Mouse (Mus musculus) G1E (cell line): Measurements from ENCODE around the gene Smim12. TPM values are rescaled to one million over a fixed set of nuclear protein-coding genes. Genes with fewer than 3 reads are reported as not detected.
A peak's percentile ranks its signal among the peaks of the same experiment; 100 is the strongest.

Source experiments
- ATAC-seq: 2 replicates; pipeline ENCODE4 v1.8.0; 2016; ENCODE audit warnings: mild to moderate bottlenecking; ENCODE audit not compliant: insufficient number of reproducible peaks, poor library complexity, low FRiP score, severe bottlenecking; ENCODE audit errors: extremely low read depth
- DNase-seq: peaks from one replicate; pipeline ENCODE4 v3.0.0; 2012; ENCODE audit warnings: low spot score
- H3K27me3 ChIP-seq: 2 replicates; pipeline ENCODE4 v1.6.1; 2012; ENCODE audit warnings: mild to moderate bottlenecking, low read length, inconsistent platforms; ENCODE audit not compliant: insufficient read depth
- H3K36me3 ChIP-seq: replicated peaks from 2 replicates; pipeline ENCODE3; 2012; ENCODE audit warnings: mild to moderate bottlenecking, inconsistent platforms
- H3K4me1 ChIP-seq: 2 replicates; pipeline ENCODE4 v1.6.1; 2012; ENCODE audit warnings: low read depth, low read length, inconsistent platforms, mixed read lengths; ENCODE audit not compliant: insufficient read depth
- H3K4me3 ChIP-seq: 2 replicates; pipeline ENCODE4 v1.5.1; 2012; ENCODE audit warnings: low read depth, mild to moderate bottlenecking, inconsistent platforms, low read length, moderate library complexity, mixed read lengths
- H3K9me3 ChIP-seq: replicated peaks from 2 replicates; pipeline ENCODE4 v1.6.1; 2012; ENCODE audit warnings: inconsistent platforms
- CTCF ChIP-seq: IDR thresholded peaks from 2 replicates; pipeline ENCODE4 v1.5.1; 2012; ENCODE audit warnings: low read depth, low read length, inconsistent platforms, mixed read lengths
- GATA1 ChIP-seq: IDR thresholded peaks from 2 replicates; pipeline ENCODE4 v1.6.1; 2012; ENCODE audit warnings: borderline replicate concordance, low read length, inconsistent platforms, mixed read lengths
- GATA2 ChIP-seq: IDR thresholded peaks from 2 replicates; pipeline ENCODE4 v1.6.1; 2012; ENCODE audit warnings: low read depth, low read length, inconsistent platforms, borderline replicate concordance
- POLR2AphosphoS5 ChIP-seq: IDR thresholded peaks from 2 replicates; pipeline ENCODE4 v1.6.1; 2012; ENCODE audit warnings: low read depth, low read length, inconsistent platforms; ENCODE audit not compliant: insufficient replicate concordance
- TAL1 ChIP-seq: conservative IDR thresholded peaks from 2 replicates; pipeline ENCODE4 v1.6.1; 2012; ENCODE audit warnings: low read depth, low read length, inconsistent platforms, mixed read lengths
- polyA plus RNA-seq: library from polyadenylated mRNA; stranded (reverse); fragments of >175 nt; gene quantifications from 2 replicates; pipeline ENCODE4 v1.2.3, GENCODE M21; 2012
- total RNA-seq, 2 experiments: library from RNA; stranded (forward) in 1 of 2; stranded (reverse) in 1 of 2; fragments of 200-1000 nt in 1 of 2; fragments of >200 nt in 1 of 2; fragmentation: Nextera tagmentation in 1 of 2; gene quantifications; 2 replicates each; pipeline ENCODE4 v1.2.3; 2014 to 2017

Smim12 gene
- total and polyA plus RNA-seq, 3 experiments = 30.8 to 47.1 (median 41.1) TPM

DNA sequence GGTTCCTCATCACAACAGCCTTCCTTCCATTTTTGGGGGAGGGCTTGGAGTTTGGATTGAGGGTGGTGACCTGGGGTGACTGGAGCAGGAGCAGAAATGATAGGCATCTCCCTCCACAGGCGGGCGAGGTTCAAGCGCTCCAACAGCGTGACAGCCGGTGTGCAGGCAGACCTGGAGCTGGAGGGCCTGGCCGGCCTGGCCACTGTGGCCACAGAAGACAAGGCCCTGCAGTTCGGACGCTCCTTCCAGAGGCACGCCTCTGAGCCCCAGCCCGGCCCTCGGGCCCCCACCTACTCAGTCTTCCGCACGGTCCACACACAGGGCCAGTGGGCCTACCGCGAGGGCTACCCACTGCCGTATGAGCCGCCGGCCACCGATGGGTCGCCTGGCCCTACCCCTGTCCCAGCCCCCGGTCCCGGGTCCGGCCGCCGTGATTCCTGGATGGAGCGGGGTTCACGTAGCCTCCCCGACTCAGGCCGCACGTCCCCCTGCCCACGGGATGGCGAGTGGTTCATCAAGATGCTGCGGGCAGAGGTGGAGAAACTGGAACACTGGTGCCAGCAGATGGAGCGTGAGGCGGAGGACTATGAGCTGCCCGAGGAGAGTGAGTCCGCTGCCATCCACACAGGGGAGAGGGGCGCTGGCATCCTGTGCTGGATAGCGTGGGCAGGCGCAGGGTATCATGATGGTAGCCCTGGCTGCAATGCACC lies 10.0 kb upstream of the Smim12 start:
- TF ChIP-seq TAL1 (no peak), CTCF (no peak), POLR2AphosphoS5 (no peak), GATA2 (no peak), GATA1 (no peak)
- Histone ChIP-seq H3K9me3 (peaks cover 12% of the 10 kb centered on the region), H3K36me3 (no peaks in the 10 kb centered on the region), H3K4me3 (0 out of 2 replicates have a peak overlapping the region, but pooled peaks have one; percentile 16), H3K4me1 (no peaks in the 10 kb centered on the region; the same call in 1 of the 2 replicates), H3K27me3 (no peaks in the 10 kb centered on the region; the same call in 1 of the 2 replicates)
- no peak for DNase-seq
- ATAC-seq = no peak

GRCm38 (mm10) chr4:127235742-127236487 lies 7.7 kb upstream of the Smim12 start:
- H3K4me1 ChIP-seq = no peaks in the 10 kb centered on the region; the same call in 1 of the 2 replicates
- H3K27me3 ChIP-seq = no peaks in the 10 kb centered on the region; the same call in 1 of the 2 replicates
- DNase-seq = no peak
- no peak overlapping the region for H3K4me3 ChIP-seq
- no peaks in the 10 kb centered on the region for H3K36me3 ChIP-seq
- H3K9me3 ChIP-seq = peaks cover 12% of the 10 kb centered on the region
- ATAC-seq = no peak
- TF ChIP-seq POLR2AphosphoS5 (no peak), CTCF (no peak), GATA2 (no peak), GATA1 (no peak), TAL1 (no peak)

GRCm38 (mm10) chr4:127236631-127237030 lies 7.0 kb upstream of the Smim12 start:
- ATAC-seq = no peak
- Histone ChIP-seq H3K9me3 (peaks cover 12% of the 10 kb centered on the region), H3K4me3 (no peak overlapping the region), H3K27me3 (no peaks in the 10 kb centered on the region; the same call in 1 of the 2 replicates), H3K36me3 (no peaks in the 10 kb centered on the region), H3K4me1 (peaks cover 4% of the 10 kb centered on the region)
- DNase-seq = no peak
- no peak for TF ChIP-seq CTCF
- no peak for TF ChIP-seq GATA2
- no peak for TF ChIP-seq TAL1
- no peak for TF ChIP-seq GATA1
- no peak for TF ChIP-seq POLR2AphosphoS5

DNA sequence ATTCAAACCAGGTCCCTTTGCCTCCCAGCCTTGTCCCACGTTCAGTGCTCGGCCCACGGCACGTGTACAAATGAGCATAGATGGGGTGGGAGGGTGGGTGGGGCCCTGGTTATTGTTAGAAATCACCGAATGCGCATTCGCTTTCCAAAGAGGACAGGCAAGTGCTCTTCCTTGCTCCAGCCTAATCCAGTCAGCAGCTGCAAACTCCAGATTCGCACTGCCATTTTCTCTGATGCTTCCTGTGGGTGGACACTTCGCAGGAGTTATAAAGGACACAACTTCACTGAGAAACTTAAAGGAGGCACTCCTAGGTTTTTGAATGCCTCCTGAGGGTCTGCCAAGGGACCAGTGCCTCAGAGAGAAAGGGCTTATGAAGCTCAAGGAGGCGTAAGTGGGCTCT lies 6.3 kb upstream of the Smim12 start:
- DNase-seq (no peak), ATAC-seq (no peak)
- Histone ChIP-seq H3K27me3 (no peaks in the 10 kb centered on the region; the same call in 1 of the 2 replicates), H3K9me3 (peaks cover 12% of the 10 kb centered on the region), H3K4me3 (no peak overlapping the region), H3K36me3 (no peaks in the 10 kb centered on the region), H3K4me1 (peaks cover 9% of the 10 kb centered on the region)
- TF ChIP-seq CTCF = no peak
- TF ChIP-seq POLR2AphosphoS5 = no peak
- TF ChIP-seq TAL1 = no peak
- TF ChIP-seq GATA2 = no peak
- TF ChIP-seq GATA1 = no peak

DNA sequence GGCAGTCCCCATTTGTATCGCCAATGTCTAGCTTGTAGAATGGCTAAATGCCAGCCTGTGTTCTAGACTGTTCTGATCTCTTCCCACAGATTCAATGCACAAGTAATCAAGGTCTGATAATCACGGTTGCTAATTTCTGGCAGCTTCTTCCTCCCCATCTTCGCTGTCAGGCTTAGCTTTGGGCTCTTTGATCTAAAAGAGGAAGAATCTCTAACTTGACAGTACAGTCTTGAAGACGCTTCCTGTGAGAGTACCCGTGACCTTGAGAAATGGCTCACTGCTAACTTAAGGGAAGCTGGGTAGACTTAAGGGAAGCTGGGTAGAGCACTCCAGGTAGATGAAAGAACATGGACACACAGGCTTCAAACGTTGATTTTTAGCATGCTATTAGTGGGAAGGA lies 888 bp upstream of the Smim12 start:
- H3K4me3 ChIP-seq = no peak overlapping the region; the same call in 1 of the 2 replicates
- H3K9me3 ChIP-seq = no peaks in the 10 kb centered on the region
- peaks cover 40% of the 10 kb centered on the region for H3K4me1 ChIP-seq
- ATAC-seq (no peak), DNase-seq (no peak)
- peaks cover 21% of the 10 kb centered on the region for H3K36me3 ChIP-seq
- no peak for TF ChIP-seq GATA2
- no peaks in the 10 kb centered on the region for H3K27me3 ChIP-seq

DNA sequence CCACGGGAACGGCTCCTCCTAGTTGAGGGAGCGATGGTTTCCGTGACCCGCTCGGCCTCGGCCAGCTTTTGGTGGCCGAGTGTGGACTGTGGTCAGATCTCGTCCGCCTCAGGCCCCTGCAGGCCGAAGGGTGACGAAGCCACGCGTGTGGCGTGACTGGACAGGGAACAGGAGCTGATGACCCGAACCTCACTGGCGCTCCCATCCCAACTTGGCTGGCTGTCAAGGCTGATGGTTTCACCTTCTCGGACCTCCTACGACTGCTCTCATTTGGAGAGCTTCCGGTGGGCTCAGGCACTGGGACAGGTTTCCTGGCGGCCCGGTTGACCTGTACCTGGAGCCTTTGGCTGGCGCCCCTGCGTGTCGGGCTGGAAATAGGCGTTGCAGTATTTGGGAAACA lies 369 bp downstream of the Smim12 start:
- Histone ChIP-seq H3K36me3 (peaks cover 33% of the 10 kb centered on the region), H3K4me1 (peaks cover 40% of the 10 kb centered on the region), H3K4me3 (peak overlapping the region; percentile 100), H3K9me3 (no peaks in the 10 kb centered on the region), H3K27me3 (no peaks in the 10 kb centered on the region)
- DNase-seq = peak; percentile 46
- ATAC-seq = peak; percentile 11; the same call in 1 of the 2 replicates
- TF ChIP-seq GATA2 = no peak
- TF ChIP-seq TAL1 = no peak
- no peak for TF ChIP-seq POLR2AphosphoS5
- no peak for TF ChIP-seq CTCF
- TF ChIP-seq GATA1 = no peak
